Mouse (Mus musculus): Measurements from ENCODE around the gene Klrb1f. TPM values are rescaled to one million over a fixed set of nuclear protein-coding genes. Genes with fewer than 3 reads are reported as not detected.

Klrb1f gene
- polyA plus RNA-seq, 2 experiments: 0.15 to 0.23 TPM

DNA sequence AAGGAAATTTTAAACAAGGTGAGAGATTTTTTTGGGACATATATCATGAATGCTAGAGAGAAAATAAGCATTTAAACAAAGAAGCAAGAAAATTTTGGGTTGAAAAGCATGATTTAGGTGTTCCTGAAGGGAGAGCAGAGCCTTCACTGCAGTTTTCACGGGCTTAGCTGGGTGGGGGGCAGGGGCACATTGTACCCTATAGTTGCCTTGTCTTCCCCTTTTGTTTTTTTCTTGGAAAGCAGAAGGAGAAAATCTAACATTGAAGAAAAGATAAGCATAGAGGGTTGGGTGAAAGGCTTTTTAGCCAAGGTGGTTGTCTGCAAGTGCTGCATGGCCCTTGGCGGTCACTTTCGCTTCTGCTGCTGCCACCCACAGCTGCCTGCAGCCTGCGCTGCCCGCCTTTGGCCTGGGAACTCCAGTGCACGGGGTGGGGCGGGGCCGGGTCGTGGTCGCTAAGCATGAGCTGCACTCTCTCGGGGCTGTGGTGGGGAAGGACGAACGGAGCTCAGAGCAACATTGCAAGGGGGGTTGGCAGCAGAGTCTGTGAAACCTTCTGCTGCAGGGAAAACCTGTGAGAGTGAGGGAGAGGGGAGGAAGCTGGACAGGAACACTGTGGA lies 3.3 kb downstream of the Klrb1f start:
- Histone ChIP-seq H3K9ac (replicated peaks) (peak overlapping the region; percentile 53), H3K4me2 (ENCODE audit: low read depth) (peak overlapping the region; percentile 72), H3K4me3 (ENCODE audit: insufficient read depth in 1 of 2, low read depth in 2 of 2, low read length in 2 of 2) (peak overlapping the region; percentile 49 to 64), H3K27me3 (ENCODE audit: control insufficient read depth, insufficient read depth, low read length) (no peaks in the 10 kb centered on the region), H3K36me3 (replicated peaks; ENCODE audit: control insufficient read depth, insufficient read depth, low read depth) (no peaks in the 10 kb centered on the region), H3K27ac (no peak overlapping the region), H3K4me1 (replicated peaks; ENCODE audit: control insufficient read depth in 2 of 2, insufficient read depth in 2 of 2, low read length in 1 of 2) (peaks cover 4 to 8% of the 10 kb centered on the region in 2 experiments; a peak in 3 of 4 replicates), H3K9me3 (ENCODE audit: control insufficient read depth, low read length) (no peaks in the 10 kb centered on the region)
- ATAC-seq (ENCODE audit: insufficient read depth) (peak; percentile 76), DNase-seq (ENCODE audit: low read depth in 3 of 3, low spot score in 3 of 3) (peak in 2 of 3 experiments; percentile 34 to 47)
- under 1% methylated on average over 13 of the region's 13 CpGs for WGBS (ENCODE audit: insufficient replicate concordance)
- TF ChIP-seq CTCF (IDR thresholded peaks at IDR 0.05; ENCODE audit: low read depth) (peak; percentile 25; the same call in 1 of the 2 replicates), EP300 (IDR thresholded peaks at IDR 0.05; ENCODE audit: low read depth) (no peak)

DNA sequence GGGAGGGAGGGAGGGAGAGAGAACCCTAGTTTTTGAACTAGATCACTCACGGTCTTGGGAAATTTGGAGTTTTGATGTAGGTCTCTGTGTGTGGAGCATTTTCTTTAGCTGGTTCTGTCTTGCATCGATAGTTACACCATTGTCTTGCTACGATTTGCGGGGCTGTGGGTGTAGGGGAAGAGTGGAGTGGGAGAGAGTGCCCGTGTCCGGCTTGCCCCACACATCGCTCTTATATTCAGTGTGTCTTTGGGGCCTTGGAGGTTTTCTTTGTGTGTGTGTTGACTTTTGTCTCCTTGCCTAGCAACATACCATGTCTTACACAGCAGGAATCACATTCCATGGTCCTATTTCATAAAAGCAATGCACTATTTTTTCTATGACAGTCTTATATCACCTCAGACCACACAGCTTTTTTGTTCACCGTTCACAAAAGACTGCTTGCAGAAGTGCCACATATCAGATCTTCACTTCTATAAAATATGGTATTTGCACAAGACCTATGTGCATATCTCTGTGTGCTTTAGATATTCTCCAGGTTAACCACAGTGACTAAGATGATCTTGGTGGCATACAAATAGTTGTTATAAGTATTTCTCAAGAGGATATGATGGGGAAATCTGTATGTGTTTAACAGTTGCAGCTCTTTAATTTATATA lies 4.0 kb downstream of the Klrb1f start:
- DNase-seq (ENCODE audit: low read depth in 3 of 3, low spot score in 3 of 3): no peak
- Histone ChIP-seq H3K9ac (replicated peaks) (no peak overlapping the region), H3K4me2 (ENCODE audit: low read depth) (peak overlapping the region; percentile 46), H3K9me3 (ENCODE audit: control insufficient read depth, low read length) (no peaks in the 10 kb centered on the region), H3K36me3 (replicated peaks; ENCODE audit: control insufficient read depth, insufficient read depth, low read depth) (no peaks in the 10 kb centered on the region), H3K27ac (no peak overlapping the region), H3K27me3 (ENCODE audit: control insufficient read depth, insufficient read depth, low read length) (no peaks in the 10 kb centered on the region), H3K4me1 (replicated peaks; ENCODE audit: control insufficient read depth in 2 of 2, insufficient read depth in 2 of 2, low read length in 1 of 2) (peaks cover 4 to 8% of the 10 kb centered on the region in 2 experiments; a peak in 3 of 4 replicates), H3K4me3 (ENCODE audit: insufficient read depth in 1 of 2, low read depth in 2 of 2, low read length in 2 of 2) (peak overlapping the region; percentile 17 to 48; a peak in 3 of 4 replicates)
- 4% methylated on average over 8 of the region's 8 CpGs for WGBS (ENCODE audit: insufficient replicate concordance)
- TF ChIP-seq EP300 (IDR thresholded peaks at IDR 0.05; ENCODE audit: low read depth) (no peak), CTCF (IDR thresholded peaks at IDR 0.05; ENCODE audit: low read depth) (no peak)
- peak; percentile 47; the same call in 1 of the 2 replicates for ATAC-seq (ENCODE audit: insufficient read depth)

DNA sequence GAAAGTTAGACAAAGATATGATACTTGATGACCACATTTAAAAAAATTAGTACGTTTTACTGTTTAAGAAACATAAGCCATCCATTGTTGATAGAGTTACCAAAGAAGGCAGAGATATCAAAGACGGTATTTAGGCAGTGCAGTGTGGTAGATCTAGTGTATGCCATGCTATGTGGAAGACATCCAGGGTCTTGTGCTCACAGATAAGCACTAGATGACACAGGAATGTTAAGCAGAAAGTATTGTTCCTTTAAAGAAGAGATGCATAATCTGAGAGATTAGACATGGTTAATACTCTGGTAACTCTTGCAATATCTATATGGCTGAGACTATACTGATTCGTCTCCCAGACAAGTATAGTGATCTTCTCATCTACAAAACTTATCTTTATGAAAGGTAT lies 5.4 kb downstream of the Klrb1f start:
- whole genome bisulfite sequencing (ENCODE audit: insufficient replicate concordance): 25% methylated on average over 3 of the region's 3 CpGs
- no peak for TF ChIP-seq EP300 (IDR thresholded peaks at IDR 0.05; ENCODE audit: low read depth)
- TF ChIP-seq CTCF (IDR thresholded peaks at IDR 0.05; ENCODE audit: low read depth): no peak
- Histone ChIP-seq H3K27ac (no peak overlapping the region), H3K9ac (replicated peaks) (no peak overlapping the region), H3K4me1 (replicated peaks; ENCODE audit: control insufficient read depth in 2 of 2, insufficient read depth in 2 of 2, low read length in 1 of 2) (peaks cover 4 to 8% of the 10 kb centered on the region in 2 experiments; a peak in 3 of 4 replicates), H3K4me2 (ENCODE audit: low read depth) (no peak overlapping the region), H3K36me3 (replicated peaks; ENCODE audit: control insufficient read depth, insufficient read depth, low read depth) (no peaks in the 10 kb centered on the region), H3K4me3 (ENCODE audit: insufficient read depth in 1 of 2, low read depth in 2 of 2, low read length in 2 of 2) (no peak overlapping the region), H3K27me3 (ENCODE audit: control insufficient read depth, insufficient read depth, low read length) (no peaks in the 10 kb centered on the region), H3K9me3 (ENCODE audit: control insufficient read depth, low read length) (no peaks in the 10 kb centered on the region)
- no peak for ATAC-seq (ENCODE audit: insufficient read depth)
- no peak for DNase-seq (ENCODE audit: low read depth in 3 of 3, low spot score in 3 of 3)

DNA sequence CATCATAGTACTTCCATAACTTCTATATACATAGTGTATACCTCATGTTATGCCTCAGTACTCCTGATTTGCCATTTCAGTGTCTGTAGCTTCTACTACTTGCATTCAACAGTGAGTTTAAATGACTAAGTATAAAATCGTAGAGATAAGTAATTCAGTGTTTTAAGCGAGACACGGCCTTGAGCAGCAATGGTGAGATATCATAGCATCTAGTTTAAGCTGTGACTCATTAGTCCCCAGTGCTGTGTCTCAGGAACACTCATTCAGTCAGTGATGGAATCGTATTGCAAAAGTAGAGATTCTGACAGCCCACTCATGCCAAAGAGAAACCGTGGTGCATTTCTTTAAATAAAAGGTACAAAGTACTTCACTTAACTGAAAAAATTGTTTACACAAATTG lies 6.0 kb downstream of the Klrb1f start:
- no peak overlapping the region for H3K4me2 ChIP-seq (ENCODE audit: low read depth)
- 55% methylated on average over 5 of the region's 5 CpGs for WGBS (ENCODE audit: insufficient replicate concordance)

DNA sequence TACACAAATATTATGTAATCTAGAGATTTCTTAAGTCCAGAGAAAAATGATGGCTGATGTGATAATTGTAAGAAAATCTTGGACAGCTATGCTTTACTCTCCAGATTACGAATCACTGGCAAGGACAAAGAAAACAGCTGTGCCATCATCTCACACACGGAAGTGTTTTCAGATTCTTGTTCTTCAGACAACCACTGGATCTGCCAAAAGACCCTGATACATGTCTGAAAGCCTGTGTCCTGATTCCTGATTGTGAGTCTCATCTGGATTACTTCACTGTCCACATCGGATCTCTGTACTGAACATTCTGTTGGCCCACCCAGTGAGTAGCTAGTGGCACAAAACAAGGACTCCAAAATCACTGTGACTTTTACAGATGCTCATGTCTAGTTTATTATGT lies 10.5 kb downstream of the Klrb1f start:
- no peak for TF ChIP-seq CTCF (IDR thresholded peaks at IDR 0.05; ENCODE audit: low read depth)
- no peak for TF ChIP-seq EP300 (IDR thresholded peaks at IDR 0.05; ENCODE audit: low read depth)
- Histone ChIP-seq H3K4me1 (replicated peaks; ENCODE audit: control insufficient read depth in 2 of 2, insufficient read depth in 2 of 2, low read length in 1 of 2) (no peaks in the 10 kb centered on the region), H3K4me3 (ENCODE audit: insufficient read depth in 1 of 2, low read depth in 2 of 2, low read length in 2 of 2) (no peak overlapping the region), H3K9me3 (ENCODE audit: control insufficient read depth, low read length) (no peaks in the 10 kb centered on the region), H3K27me3 (ENCODE audit: control insufficient read depth, insufficient read depth, low read length) (no peaks in the 10 kb centered on the region), H3K4me2 (ENCODE audit: low read depth) (no peak overlapping the region), H3K36me3 (replicated peaks; ENCODE audit: control insufficient read depth, insufficient read depth, low read depth) (no peaks in the 10 kb centered on the region), H3K27ac (no peak overlapping the region), H3K9ac (replicated peaks) (no peak overlapping the region)
- ATAC-seq (ENCODE audit: insufficient read depth) (no peak), DNase-seq (ENCODE audit: low read depth in 3 of 3, low spot score in 3 of 3) (no peak)
- WGBS (ENCODE audit: insufficient replicate concordance): 66% methylated on average over 3 of the region's 3 CpGs

More for the DNA sequence above, 6.0 kb downstream of the Klrb1f start:
- Histone ChIP-seq H3K27me3 (ENCODE audit: control insufficient read depth, insufficient read depth, low read length) (no peaks in the 10 kb centered on the region), H3K27ac (no peak overlapping the region), H3K36me3 (replicated peaks; ENCODE audit: control insufficient read depth, insufficient read depth, low read depth) (no peaks in the 10 kb centered on the region), H3K9me3 (ENCODE audit: control insufficient read depth, low read length) (no peaks in the 10 kb centered on the region), H3K9ac (replicated peaks) (no peak overlapping the region), H3K4me1 (replicated peaks; ENCODE audit: control insufficient read depth in 2 of 2, insufficient read depth in 2 of 2, low read length in 1 of 2) (peaks cover 4 to 8% of the 10 kb centered on the region in 2 experiments; a peak in 3 of 4 replicates), H3K4me3 (ENCODE audit: insufficient read depth in 1 of 2, low read depth in 2 of 2, low read length in 2 of 2) (no peak overlapping the region)
- no peak for DNase-seq (ENCODE audit: low read depth in 3 of 3, low spot score in 3 of 3)
- no peak for TF ChIP-seq EP300 (IDR thresholded peaks at IDR 0.05; ENCODE audit: low read depth)
- TF ChIP-seq CTCF (IDR thresholded peaks at IDR 0.05; ENCODE audit: low read depth): no peak
- no peak for ATAC-seq (ENCODE audit: insufficient read depth)

Data from liver, embryonic 14.5 days (tissue).